Mouse (Mus musculus): Measurements from ENCODE around the gene Vmn2r65. TPM values are rescaled to one million over a fixed set of nuclear protein-coding genes. Genes with fewer than 3 reads are reported as not detected.

Gene Vmn2r65
- not detected in 2 replicates for polyA plus RNA-seq (2012; rRNA removed)

DNA sequence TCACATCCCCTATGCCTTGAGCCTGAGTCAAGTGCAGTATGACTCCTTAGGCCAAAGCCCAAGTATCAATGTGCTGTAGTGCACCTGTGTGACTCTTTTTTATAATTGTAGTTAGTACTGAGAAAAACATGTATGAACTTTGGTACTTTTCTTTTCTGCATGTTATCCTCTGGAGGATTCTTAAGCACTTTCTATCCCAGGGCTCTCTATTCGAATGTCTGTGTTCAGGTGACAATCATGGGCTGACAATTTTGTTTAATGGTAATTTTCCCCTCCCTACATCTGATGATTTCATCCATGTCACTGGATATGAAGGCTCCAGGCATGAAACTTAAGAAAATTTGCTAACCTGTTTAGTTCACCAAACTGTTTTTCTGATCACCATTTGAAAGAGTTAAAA is at the start of gene Vmn2r65:
Gene Vmn2r65, minus strand, starts transcription at position 101 of the 400 bp plus-strand sequence.
- no peak for DNase-seq
- TF ChIP-seq POLR2A (IDR thresholded peaks at IDR 0.05; ENCODE audit: low read depth, low read length) (no peak), CTCF (conservative IDR thresholded peaks at IDR 0.05; ENCODE audit: insufficient read depth, insufficient read length, low read depth, low read length) (no peak)
- H3K27me3 ChIP-seq (replicated peaks; ENCODE audit: control insufficient read depth, insufficient read depth, low read length) = no peaks in the 10 kb centered on the region
- no peaks in the 10 kb centered on the region for H3K4me1 ChIP-seq (ENCODE audit: control insufficient read depth, insufficient read depth, low read length)
- H3K36me3 ChIP-seq (ENCODE audit: control insufficient read depth, insufficient read depth, low read length) = no peaks in the 10 kb centered on the region
- H3K27ac ChIP-seq (ENCODE audit: insufficient read depth, low read depth, low read length) = no peak within 1 kb of the TSS
- WGBS = 41% methylated on average over 1 of the region's 1 CpGs
- no peak within 1 kb of the TSS for H3K4me3 ChIP-seq (ENCODE audit: insufficient read depth, low read depth, low read length)

DNA sequence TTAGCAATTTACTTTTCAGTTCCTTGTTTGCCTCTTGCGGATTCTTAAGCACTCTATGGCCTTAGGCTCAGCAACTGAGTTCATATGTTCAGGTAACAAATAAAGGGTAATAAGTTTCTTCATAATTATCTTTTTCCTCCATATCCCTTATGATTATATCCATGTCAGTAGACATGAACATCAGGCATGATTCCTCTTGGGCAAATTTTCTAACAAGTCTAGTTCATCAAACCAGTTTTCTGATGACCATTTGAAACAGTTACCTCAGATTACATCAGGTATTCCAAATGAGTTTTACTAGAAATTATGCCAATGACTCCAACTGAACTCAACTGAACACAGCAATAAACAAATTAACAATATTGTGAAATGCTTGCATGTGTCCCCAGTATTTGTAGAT is 48.3 kb upstream of the Vmn2r65 start, which contains the start of gene Vmn2r66:
Gene Vmn2r66, minus strand, starts transcription at position 101 of the 400 bp plus-strand sequence.
- Histone ChIP-seq H3K36me3 (ENCODE audit: control insufficient read depth, insufficient read depth, low read length) (no peaks in the 10 kb centered on the region), H3K27ac (ENCODE audit: insufficient read depth, low read depth, low read length) (no peak within 1 kb of the TSS), H3K27me3 (replicated peaks; ENCODE audit: control insufficient read depth, insufficient read depth, low read length) (no peaks in the 10 kb centered on the region), H3K4me1 (ENCODE audit: control insufficient read depth, insufficient read depth, low read length) (no peaks in the 10 kb centered on the region), H3K4me3 (ENCODE audit: insufficient read depth, low read depth, low read length) (no peak within 1 kb of the TSS)
- no peak for DNase-seq
- WGBS = 82% methylated on average over 1 of the region's 1 CpGs
- TF ChIP-seq POLR2A (IDR thresholded peaks at IDR 0.05; ENCODE audit: low read depth, low read length) = no peak
- TF ChIP-seq CTCF (conservative IDR thresholded peaks at IDR 0.05; ENCODE audit: insufficient read depth, insufficient read length, low read depth, low read length) = no peak

DNA sequence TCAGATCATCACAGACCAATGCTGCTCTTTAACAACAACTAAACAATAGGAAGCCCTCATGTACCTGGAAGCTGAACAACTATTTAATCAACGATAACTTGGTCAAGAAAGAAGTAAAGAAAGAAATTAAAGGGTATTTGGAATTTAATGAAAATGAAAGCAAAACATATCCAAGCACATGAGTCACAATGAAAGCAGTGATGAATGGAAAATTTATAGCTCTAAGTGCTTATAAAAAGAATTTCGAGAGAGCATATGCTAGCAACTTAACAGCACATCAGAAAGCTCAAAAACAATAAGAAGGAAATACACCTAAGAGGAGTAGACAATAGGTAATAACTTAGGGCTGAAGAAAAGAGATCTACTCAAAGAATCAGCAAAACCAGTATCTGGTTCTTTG is 32.8 kb upstream of the Vmn2r65 start:
- no peak for TF ChIP-seq CTCF (conservative IDR thresholded peaks at IDR 0.05; ENCODE audit: insufficient read depth, insufficient read length, low read depth, low read length)
- no peak for TF ChIP-seq POLR2A (IDR thresholded peaks at IDR 0.05; ENCODE audit: low read depth, low read length)
- Histone ChIP-seq H3K36me3 (ENCODE audit: control insufficient read depth, insufficient read depth, low read length) (no peaks in the 10 kb centered on the region), H3K4me1 (ENCODE audit: control insufficient read depth, insufficient read depth, low read length) (no peaks in the 10 kb centered on the region), H3K27me3 (replicated peaks; ENCODE audit: control insufficient read depth, insufficient read depth, low read length) (no peaks in the 10 kb centered on the region), H3K4me3 (ENCODE audit: insufficient read depth, low read depth, low read length) (no peak overlapping the region), H3K27ac (ENCODE audit: insufficient read depth, low read depth, low read length) (no peak overlapping the region)
- WGBS = 66% methylated on average over 2 of the region's 2 CpGs
- no peak for DNase-seq

Other genes starting within 250 kb of the Vmn2r65 start
- gene Olfr291, start 110.6 kb downstream of the Vmn2r65 start, polyA plus RNA-seq (2012; rRNA removed) = not detected in 2 replicates
- gene Vmn2r66, start 48.2 kb upstream of the Vmn2r65 start, polyA plus RNA-seq (2012; rRNA removed) = not detected in 2 replicates
- not detected in 2 replicates for gene Vmn2r67, start 191.9 kb upstream of the Vmn2r65 start, polyA plus RNA-seq (2012; rRNA removed)

Data from kidney, adult 2 months (tissue).